Mouse (Mus musculus): ENCODE data around the gene Celsr3. TPM values are rescaled to one million over a fixed set of nuclear protein-coding genes. Genes with fewer than 3 reads are reported as not detected.

Celsr3 gene
- polyA plus RNA-seq, 1 experiment from 2014 or later = 0.11 TPM

DNA sequence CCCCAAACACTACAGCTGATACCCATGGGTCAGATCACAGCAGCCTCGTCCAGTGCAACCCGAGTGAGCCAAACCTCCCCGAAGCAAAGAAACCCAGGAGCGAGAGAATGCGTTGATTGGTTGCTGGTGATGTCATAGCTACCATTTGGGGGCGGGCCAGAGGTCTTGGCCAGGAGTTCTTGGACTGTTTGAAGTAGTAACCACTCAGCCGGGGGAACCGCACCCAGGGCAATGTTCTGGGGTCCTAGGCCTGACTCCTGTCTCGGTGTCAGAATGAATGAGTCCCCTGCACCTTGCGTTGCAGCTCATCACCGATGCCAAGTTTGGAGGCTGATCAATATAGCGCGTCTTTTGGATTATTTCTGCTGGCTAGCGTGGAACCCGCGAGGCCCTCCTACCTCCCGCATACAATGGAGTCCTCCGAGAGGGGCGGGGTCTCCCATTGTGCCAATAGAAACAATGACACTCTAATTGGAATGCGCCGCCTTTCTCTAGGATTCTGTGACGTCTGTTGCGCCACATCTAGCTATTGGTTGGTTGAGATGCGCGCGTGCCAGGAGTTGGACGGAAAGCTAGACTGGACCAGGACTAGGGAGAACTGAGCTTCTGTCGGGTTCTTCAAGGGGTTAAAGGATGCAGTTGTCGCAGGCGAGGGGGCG lies 1.2 kb upstream of the Celsr3 start:
- ATAC-seq (replicated peaks; ENCODE audit: low FRiP score, low read depth) = no peak
- Histone ChIP-seq H3K4me3 (replicated peaks; ENCODE audit: low read depth, low read length) (no peak overlapping the region), H3K27ac (no peak overlapping the region), H3K9ac (ENCODE audit: low read depth, low read length) (no peak overlapping the region), H3K4me2 (ENCODE audit: low read length) (no peak overlapping the region), H3K27me3 (ENCODE audit: insufficient read depth, low read length) (peaks cover 57% of the 10 kb centered on the region), H3K4me1 (replicated peaks; ENCODE audit: insufficient read depth, low read length) (0 out of 2 replicates have a peak, but pooled peaks cover 6% of the 10 kb centered on the region), H3K9me3 (replicated peaks; ENCODE audit: low read length) (no peaks in the 10 kb centered on the region), H3K36me3 (ENCODE audit: insufficient read depth, low read length) (no peaks in the 10 kb centered on the region)
- TF ChIP-seq CTCF (IDR thresholded peaks at IDR 0.05; ENCODE audit: low read depth) = no peak
- no peak for DNase-seq (ENCODE audit: low spot score)
- WGBS = under 1% methylated on average over 31 of the region's 31 CpGs

DNA sequence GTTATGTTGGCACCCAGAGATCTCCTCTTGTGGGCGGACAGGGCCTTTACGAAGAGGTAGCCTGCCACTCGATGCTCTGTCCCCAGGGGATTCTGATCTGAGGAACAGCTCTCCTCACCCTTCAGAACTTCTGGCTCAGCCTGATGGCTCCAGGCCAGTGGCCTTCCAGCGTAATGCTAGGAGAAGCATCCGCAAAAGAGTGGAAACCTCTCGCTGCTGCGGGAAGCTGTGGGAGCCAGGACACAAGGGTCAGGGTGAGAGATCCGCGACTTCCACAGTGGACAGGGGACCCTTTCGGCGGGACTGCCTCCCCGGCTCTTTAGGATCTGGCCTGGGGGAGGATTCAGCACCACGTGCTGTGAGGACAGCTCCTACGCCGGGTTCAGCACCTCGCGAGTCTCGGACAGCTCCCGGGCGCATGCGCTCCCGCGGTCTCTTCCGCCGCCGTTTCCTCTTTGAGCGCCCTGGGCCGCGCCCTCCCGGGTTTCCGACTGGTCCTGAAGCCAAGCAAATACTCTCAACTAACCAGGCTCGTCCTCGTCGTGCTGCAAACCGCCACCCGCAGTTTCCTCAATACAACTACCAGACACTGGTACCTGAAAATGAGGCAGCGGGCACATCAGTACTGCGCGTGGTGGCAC lies 700 bp downstream of the Celsr3 start:
- 2% methylated on average over 39 of the region's 39 CpGs for WGBS
- no peak for TF ChIP-seq CTCF (IDR thresholded peaks at IDR 0.05; ENCODE audit: low read depth)
- Histone ChIP-seq H3K27ac (no peak overlapping the region), H3K4me1 (replicated peaks; ENCODE audit: insufficient read depth, low read length) (0 out of 2 replicates have a peak, but pooled peaks cover 7% of the 10 kb centered on the region), H3K9me3 (replicated peaks; ENCODE audit: low read length) (no peaks in the 10 kb centered on the region), H3K4me3 (replicated peaks; ENCODE audit: low read depth, low read length) (peak overlapping the region; percentile 28), H3K27me3 (ENCODE audit: insufficient read depth, low read length) (peaks cover 69% of the 10 kb centered on the region), H3K9ac (ENCODE audit: low read depth, low read length) (no peak overlapping the region), H3K4me2 (ENCODE audit: low read length) (peak overlapping the region; percentile 70), H3K36me3 (ENCODE audit: insufficient read depth, low read length) (no peaks in the 10 kb centered on the region)
- ATAC-seq (replicated peaks; ENCODE audit: low FRiP score, low read depth) = peak; percentile 53
- peak; percentile 75 for DNase-seq (ENCODE audit: low spot score)

DNA sequence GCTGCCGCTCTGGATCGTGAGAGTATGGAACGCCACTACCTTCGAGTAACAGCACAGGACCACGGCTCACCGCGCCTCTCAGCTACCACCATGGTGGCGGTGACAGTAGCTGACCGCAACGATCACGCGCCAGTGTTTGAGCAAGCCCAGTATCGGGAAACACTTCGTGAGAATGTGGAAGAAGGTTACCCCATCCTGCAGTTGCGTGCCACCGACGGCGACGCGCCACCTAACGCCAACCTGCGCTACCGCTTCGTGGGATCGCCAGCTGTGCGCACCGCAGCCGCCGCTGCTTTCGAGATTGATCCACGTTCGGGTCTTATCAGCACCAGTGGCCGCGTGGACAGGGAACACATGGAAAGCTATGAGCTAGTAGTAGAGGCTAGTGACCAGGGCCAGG lies 1.3 kb downstream of the Celsr3 start:
- Histone ChIP-seq H3K9me3 (replicated peaks; ENCODE audit: low read length) (no peaks in the 10 kb centered on the region), H3K36me3 (ENCODE audit: insufficient read depth, low read length) (no peaks in the 10 kb centered on the region), H3K4me3 (replicated peaks; ENCODE audit: low read depth, low read length) (peak overlapping the region; percentile 28), H3K27me3 (ENCODE audit: insufficient read depth, low read length) (peaks cover 69% of the 10 kb centered on the region), H3K27ac (no peak overlapping the region), H3K9ac (ENCODE audit: low read depth, low read length) (no peak overlapping the region), H3K4me2 (ENCODE audit: low read length) (peak overlapping the region; percentile 70), H3K4me1 (replicated peaks; ENCODE audit: insufficient read depth, low read length) (0 out of 2 replicates have a peak, but pooled peaks cover 9% of the 10 kb centered on the region)
- DNase-seq (ENCODE audit: low spot score) (no peak), ATAC-seq (replicated peaks; ENCODE audit: low FRiP score, low read depth) (no peak)
- 14% methylated on average over 34 of the region's 34 CpGs for WGBS
- TF ChIP-seq CTCF (IDR thresholded peaks at IDR 0.05; ENCODE audit: low read depth) = no peak

DNA sequence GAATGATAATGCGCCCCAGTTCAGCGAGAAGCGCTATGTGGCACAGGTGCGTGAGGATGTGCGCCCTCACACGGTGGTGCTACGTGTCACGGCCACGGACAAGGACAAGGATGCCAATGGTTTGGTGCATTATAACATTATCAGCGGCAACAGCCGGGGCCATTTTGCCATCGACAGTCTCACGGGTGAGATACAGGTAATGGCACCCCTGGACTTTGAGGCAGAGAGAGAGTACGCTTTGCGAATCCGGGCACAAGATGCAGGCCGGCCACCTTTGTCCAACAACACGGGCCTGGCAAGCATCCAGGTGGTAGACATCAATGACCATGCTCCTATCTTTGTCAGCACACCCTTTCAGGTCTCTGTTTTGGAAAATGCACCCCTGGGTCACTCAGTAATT lies 1.8 kb downstream of the Celsr3 start:
- H3K27me3 ChIP-seq (ENCODE audit: insufficient read depth, low read length) = peaks cover 69% of the 10 kb centered on the region
- H3K9ac ChIP-seq (ENCODE audit: low read depth, low read length) = no peak overlapping the region
- no peak for TF ChIP-seq CTCF (IDR thresholded peaks at IDR 0.05; ENCODE audit: low read depth)
- H3K4me1 ChIP-seq (replicated peaks; ENCODE audit: insufficient read depth, low read length) = peaks cover 9% of the 10 kb centered on the region; the same call in 1 of the 2 replicates
- ATAC-seq (replicated peaks; ENCODE audit: low FRiP score, low read depth) = no peak
- H3K4me3 ChIP-seq (replicated peaks; ENCODE audit: low read depth, low read length) = 0 out of 2 replicates have a peak overlapping the region, but pooled peaks have one; percentile 28
- H3K9me3 ChIP-seq (replicated peaks; ENCODE audit: low read length) = no peaks in the 10 kb centered on the region
- H3K27ac ChIP-seq = no peak overlapping the region
- no peak for DNase-seq (ENCODE audit: low spot score)
- H3K36me3 ChIP-seq (ENCODE audit: insufficient read depth, low read length) = no peaks in the 10 kb centered on the region
- 69% methylated on average over 18 of the region's 18 CpGs for WGBS
- no peak overlapping the region for H3K4me2 ChIP-seq (ENCODE audit: low read length)

DNA sequence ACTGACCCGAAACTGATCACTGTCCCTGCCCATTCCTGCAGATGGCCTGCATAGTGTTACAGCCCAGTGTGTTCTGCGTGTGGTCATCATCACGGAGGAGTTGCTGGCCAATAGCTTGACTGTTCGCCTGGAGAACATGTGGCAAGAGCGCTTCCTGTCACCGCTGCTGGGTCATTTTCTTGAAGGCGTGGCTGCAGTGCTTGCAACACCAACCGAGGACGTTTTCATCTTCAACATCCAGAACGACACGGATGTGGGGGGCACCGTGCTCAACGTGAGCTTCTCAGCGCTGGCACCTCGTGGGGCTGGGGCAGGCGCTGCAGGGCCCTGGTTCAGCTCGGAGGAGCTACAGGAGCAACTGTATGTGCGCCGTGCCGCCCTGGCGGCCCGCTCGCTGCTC lies 5.5 kb downstream of the Celsr3 start:
- Histone ChIP-seq H3K9ac (ENCODE audit: low read depth, low read length) (no peak overlapping the region), H3K27me3 (ENCODE audit: insufficient read depth, low read length) (peaks cover 41% of the 10 kb centered on the region), H3K4me3 (replicated peaks; ENCODE audit: low read depth, low read length) (peak overlapping the region; percentile 41), H3K9me3 (replicated peaks; ENCODE audit: low read length) (no peaks in the 10 kb centered on the region), H3K27ac (no peak overlapping the region), H3K4me2 (ENCODE audit: low read length) (peak overlapping the region; percentile 77), H3K36me3 (ENCODE audit: insufficient read depth, low read length) (no peaks in the 10 kb centered on the region), H3K4me1 (replicated peaks; ENCODE audit: insufficient read depth, low read length) (peaks cover 9% of the 10 kb centered on the region; the same call in 1 of the 2 replicates)
- DNase-seq (ENCODE audit: low spot score) (peak; percentile 21), ATAC-seq (replicated peaks; ENCODE audit: low FRiP score, low read depth) (no peak)
- WGBS = 3% methylated on average over 23 of the region's 23 CpGs
- TF ChIP-seq CTCF (IDR thresholded peaks at IDR 0.05; ENCODE audit: low read depth) = no peak

DNA sequence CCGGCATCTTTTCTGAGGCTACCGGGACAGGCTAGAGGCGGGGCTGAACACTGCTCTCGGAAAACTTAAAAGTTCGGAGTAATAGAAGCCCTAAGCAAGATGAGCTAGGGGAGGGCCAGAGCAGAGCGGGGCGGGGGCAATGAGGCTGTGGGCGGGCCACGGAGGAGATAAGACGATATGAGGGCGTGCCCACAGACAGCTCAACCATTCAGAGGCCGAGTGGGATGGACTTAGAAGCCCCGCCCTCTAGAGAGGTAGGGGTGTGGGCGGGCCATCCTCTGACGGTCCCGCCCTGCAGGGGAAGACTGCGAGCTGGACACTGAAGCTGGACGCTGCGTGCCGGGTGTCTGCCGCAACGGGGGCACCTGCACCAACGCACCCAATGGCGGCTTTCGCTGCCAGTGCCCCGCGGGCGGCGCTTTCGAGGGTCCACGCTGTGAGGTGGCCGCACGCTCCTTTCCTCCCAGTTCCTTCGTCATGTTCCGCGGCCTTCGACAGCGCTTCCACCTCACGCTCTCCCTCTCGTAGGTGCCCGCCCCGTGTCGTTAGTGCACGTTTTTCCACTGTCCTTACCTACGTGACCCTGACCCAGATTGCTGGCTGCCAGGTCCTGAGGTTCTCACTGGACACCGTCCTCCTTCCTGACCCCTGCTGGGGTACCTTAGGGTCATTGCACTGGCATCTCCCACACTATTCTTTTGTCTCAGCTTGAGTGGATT lies 6.4 kb downstream of the Celsr3 start:
- ATAC-seq (replicated peaks; ENCODE audit: low FRiP score, low read depth) (peak; percentile 97), DNase-seq (ENCODE audit: low spot score) (peak; percentile 98)
- Histone ChIP-seq H3K4me3 (replicated peaks; ENCODE audit: low read depth, low read length) (peak overlapping the region; percentile 41), H3K4me1 (replicated peaks; ENCODE audit: insufficient read depth, low read length) (peaks cover 5% of the 10 kb centered on the region; the same call in 1 of the 2 replicates), H3K27ac (no peak overlapping the region), H3K9me3 (replicated peaks; ENCODE audit: low read length) (no peaks in the 10 kb centered on the region), H3K4me2 (ENCODE audit: low read length) (peak overlapping the region; percentile 77), H3K27me3 (ENCODE audit: insufficient read depth, low read length) (peaks cover 34% of the 10 kb centered on the region), H3K36me3 (ENCODE audit: insufficient read depth, low read length) (no peaks in the 10 kb centered on the region), H3K9ac (ENCODE audit: low read depth, low read length) (no peak overlapping the region)
- no peak for TF ChIP-seq CTCF (IDR thresholded peaks at IDR 0.05; ENCODE audit: low read depth)
- 2% methylated on average over 42 of the region's 46 CpGs for WGBS

Measured in kidney, postnatal 0 days (tissue).